ENCODE assay signal across 8 mouse cellular contexts in the genomic region with DNA sequence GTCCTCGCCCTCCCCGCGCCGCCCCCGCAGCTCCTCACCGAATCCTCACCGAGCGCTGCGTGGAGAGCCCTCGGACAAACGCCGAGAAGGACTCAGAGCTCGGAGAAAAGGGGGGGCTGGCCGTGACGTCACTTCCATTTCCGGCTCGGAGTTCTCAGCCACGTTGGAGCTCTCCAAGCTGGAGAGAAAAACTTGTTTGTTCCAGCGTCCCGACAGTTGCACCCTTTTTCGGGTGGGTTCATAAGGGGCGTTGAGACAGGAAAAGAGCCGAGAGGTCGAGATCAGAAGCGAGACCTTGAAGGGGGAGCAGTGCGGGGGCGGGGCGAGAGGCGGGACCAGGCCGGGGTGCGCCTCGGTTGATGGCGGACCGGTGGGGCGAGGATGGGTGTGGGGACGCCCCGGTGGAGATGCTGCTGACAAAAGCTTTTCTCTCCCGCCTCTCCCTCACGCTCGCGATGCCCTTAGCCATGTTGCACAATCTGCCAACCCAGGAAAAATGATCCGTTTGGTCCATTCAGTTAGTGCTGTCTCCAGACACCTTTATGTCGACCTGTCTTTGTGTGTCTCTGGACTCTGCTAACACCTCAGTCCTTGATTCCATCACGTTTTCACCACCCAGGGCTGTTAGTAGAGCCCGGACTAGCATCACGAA. TPM values are rescaled to one million over a fixed set of nuclear protein-coding genes. Genes with fewer than 3 reads are reported as not detected.
DNase-seq lines count a peak whose midpoint lies in the region; ATAC-seq and TF ChIP-seq lines count a peak whose summit lies in the region.

TSS of gene Zfp266 (minus strand) at position 112 of the 652 bp plus-strand sequence.

- peak within 1 kb of the TSS; percentile 83 for H3K4me3 ChIP-seq in lung, embryonic 14.5 days (ENCODE audit: low read depth, low read length)

- no peaks in the 10 kb centered on the region for H3K9me3 ChIP-seq in lung, embryonic 14.5 days (ENCODE audit: low read depth, low read length)

- peak within 1 kb of the TSS; percentile 67 for H3K4me2 ChIP-seq in lung, embryonic 14.5 days

- no peak for TF ChIP-seq CTCF in lung, embryonic 14.5 days (IDR thresholded peaks at IDR 0.05; ENCODE audit: low read depth)

- under 1% methylated on average over 46 of the region's 46 CpGs for WGBS in lung, embryonic 14.5 days

- peak; percentile 77 for DNase-seq in MEL-GATA-1-ER (ENCODE audit: extremely low read depth, low read depth)
- DNase-seq in cerebellum, adult 8-10 months = peak; percentile 94
- DNase-seq in forelimb bud, embryonic 11.5 days (ENCODE audit: low read depth, low spot score) = peak; percentile 89
- peak; percentile 85 to 90 for DNase-seq in layer of hippocampus, adult 8-10 months (ENCODE audit: low spot score in 2 of 2)
- DNase-seq in lung, embryonic 14.5 days = peak; percentile 96
- peak; percentile 87 for DNase-seq in testis, postnatal 14 days (ENCODE audit: low spot score)

- ATAC-seq in hematopoietic stem cell, adult 5-6 weeks (replicated peaks in 1 of 2; ENCODE audit: insufficient read depth in 1 of 2, low FRiP score in 2 of 2, low TSS enrichment in 1 of 2, low read depth in 1 of 2, poor library complexity in 2 of 2, severe bottlenecking in 2 of 2) = peak; percentile 90 to 92
- peak; percentile 92 for ATAC-seq in lung, embryonic 14.5 days (ENCODE audit: insufficient read depth)
- ATAC-seq in neutrophil, adult 5-6 weeks (ENCODE audit: extremely low read depth, insufficient number of reproducible peaks, low FRiP score, poor library complexity, severe bottlenecking) = peak; percentile 79

- H3K9ac ChIP-seq in lung, embryonic 14.5 days = peak within 1 kb of the TSS; percentile 93

- peaks cover 21% of the 10 kb centered on the region for H3K36me3 ChIP-seq in lung, embryonic 14.5 days (ENCODE audit: insufficient read depth)

- H3K27me3 ChIP-seq in lung, embryonic 14.5 days (ENCODE audit: insufficient read depth, low read length) = no peaks in the 10 kb centered on the region

- H3K27ac ChIP-seq in lung, embryonic 14.5 days (ENCODE audit: low read depth) = peak within 1 kb of the TSS; percentile 99

- H3K4me1 ChIP-seq in lung, embryonic 14.5 days (ENCODE audit: insufficient read depth) = 0 out of 2 replicates have a peak, but pooled peaks cover 14% of the 10 kb centered on the region

RNA-seq across cellular contexts. Expression of gene Zfp266, which starts in this region (rescaled TPM):
- total RNA-seq in hematopoietic stem cell, adult 5-6 weeks (2017) = 71.9 and 79.2 TPM in 2 replicates
- total RNA-seq in layer of hippocampus, adult 8-10 months (2022) = 10 to 100 TPM; 35.9 to 53.1 (median 42.1) TPM
- polyA plus RNA-seq in lung, embryonic 14.5 days (2014; fragmentation: Nextera tagmentation; extraction: Ambion mirVana) = 99.6 and 107 TPM in 2 replicates
- 21.5 and 29.0 TPM in 2 replicates for total RNA-seq in neutrophil, adult 5-6 weeks (2017)

Comparison
In these comparisons a context has a peak if more than half of its experiments do, and no peak if none do; other contexts are left out.
1. Peak in every context shown above with its lines: DNase-seq, ATAC-seq, H3K4me3 ChIP-seq and H3K27ac ChIP-seq.